Mouse (Mus musculus): ENCODE results near the gene Sept14.

The Sept14 gene

GRCm38 (mm10) chr5:129669453-129670035 is 38.8 kb downstream of the Sept14 start:
- no peak for DNase-seq (ENCODE audit: low read depth)

GRCm38 (mm10) chr5:129667851-129668250 is 40.5 kb downstream of the Sept14 start:
- DNase-seq (ENCODE audit: low read depth), result no peak

- no peak for DNase-seq (ENCODE audit: low read depth)
Measured at GRCm38 (mm10) chr5:129666271-129666909, 41.9 kb downstream of the Sept14 start.

- DNase-seq (ENCODE audit: low read depth), result no peak
Measured at GRCm38 (mm10) chr5:129664090-129664489, 44.2 kb downstream of the Sept14 start.

- DNase-seq (ENCODE audit: low read depth), result no peak
Measured at GRCm38 (mm10) chr5:129657931-129658330, 50.4 kb downstream of the Sept14 start.

- DNase-seq (ENCODE audit: low read depth), result no peak
Measured at GRCm38 (mm10) chr5:129657016-129657415, 51.3 kb downstream of the Sept14 start.

GRCm38 (mm10) chr5:129650858-129651257 is 57.5 kb downstream of the Sept14 start:
- DNase-seq (ENCODE audit: low read depth), result no peak

Data from fibroblast of lung, adult 2 months (primary cell).